Mouse (Mus musculus): Measurements from ENCODE around the gene Ccdc144b. TPM values are rescaled to one million over a fixed set of nuclear protein-coding genes. Genes with fewer than 3 reads are reported as not detected.

The Ccdc144b gene
- total RNA-seq (2021): not detected
- long read RNA-seq: 0 reads

- no peak for DNase-seq (ENCODE audit: low spot score in 2 of 2)
Measured at GRCm38 (mm10) chr3:36053447-36053846, at the start of gene Ccdc144b. Gene Ccdc144b, minus strand, starts transcription at chr3:36053547.

GRCm38 (mm10) chr3:36095371-36095770, 42.0 kb upstream of the Ccdc144b start:
- DNase-seq (ENCODE audit: low spot score in 2 of 2): no peak

DNA sequence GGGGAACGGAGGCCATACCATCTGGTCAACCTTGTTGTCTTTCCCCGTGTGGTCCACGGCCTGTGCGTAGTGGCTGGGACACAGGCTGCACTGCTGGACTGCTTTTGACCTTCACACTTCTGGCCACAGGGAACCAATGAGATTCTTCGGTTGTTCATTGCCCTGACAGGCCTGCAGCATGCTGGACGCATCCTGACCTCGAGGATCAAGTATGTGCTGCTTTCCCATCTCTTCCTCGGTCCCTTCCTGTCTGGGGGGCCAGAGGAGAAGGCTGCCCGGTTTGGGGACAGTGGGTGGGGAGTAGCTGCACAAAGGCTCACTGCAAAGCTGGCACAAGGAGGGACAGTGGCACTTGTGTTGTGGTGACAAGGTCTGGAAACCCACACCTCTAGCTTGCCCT, 34.2 kb upstream of the Ccdc144b start:
- DNase-seq (ENCODE audit: low spot score in 2 of 2): no peak

DNA sequence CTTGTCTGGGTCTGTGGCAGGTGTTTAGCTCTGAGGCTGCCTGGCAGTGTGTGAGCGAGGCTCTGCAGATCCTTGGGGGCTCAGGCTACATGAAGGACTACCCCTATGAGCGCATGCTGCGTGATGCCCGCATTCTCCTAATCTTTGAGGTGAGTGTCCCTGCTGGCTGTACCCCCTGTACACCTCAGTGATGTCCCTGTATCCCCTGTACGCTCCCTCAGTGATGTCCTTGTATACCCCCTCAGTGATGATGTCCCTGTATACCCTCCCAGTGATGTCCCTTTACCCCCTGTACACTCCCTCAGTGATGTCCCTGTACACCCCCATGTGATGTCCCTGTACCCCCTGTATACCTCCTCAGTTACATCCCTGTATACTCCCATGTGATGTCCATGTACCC, 32.0 kb upstream of the Ccdc144b start:
- no peak for DNase-seq (ENCODE audit: low spot score in 2 of 2)

DNA sequence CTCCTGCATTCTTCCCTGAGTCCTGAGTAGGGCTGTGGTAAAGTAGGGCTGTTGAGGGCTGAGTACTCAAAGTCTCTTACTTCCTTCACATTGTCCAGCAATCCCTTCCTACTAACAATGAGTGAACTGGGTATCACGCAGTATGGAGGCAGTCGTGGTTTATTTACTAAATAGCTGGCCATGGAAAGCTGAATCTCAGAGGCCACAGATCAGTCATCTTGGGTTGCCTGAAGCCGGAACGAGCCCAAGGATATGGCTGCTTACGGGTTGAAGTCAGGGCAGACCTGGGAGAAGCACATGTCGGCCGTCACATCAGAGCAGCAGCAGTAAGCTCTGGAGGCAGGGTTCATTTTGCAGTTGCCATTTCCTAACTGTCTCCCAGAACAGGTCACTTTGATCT, 30.0 kb upstream of the Ccdc144b start:
- DNase-seq (ENCODE audit: low spot score in 2 of 2): no peak

DNA sequence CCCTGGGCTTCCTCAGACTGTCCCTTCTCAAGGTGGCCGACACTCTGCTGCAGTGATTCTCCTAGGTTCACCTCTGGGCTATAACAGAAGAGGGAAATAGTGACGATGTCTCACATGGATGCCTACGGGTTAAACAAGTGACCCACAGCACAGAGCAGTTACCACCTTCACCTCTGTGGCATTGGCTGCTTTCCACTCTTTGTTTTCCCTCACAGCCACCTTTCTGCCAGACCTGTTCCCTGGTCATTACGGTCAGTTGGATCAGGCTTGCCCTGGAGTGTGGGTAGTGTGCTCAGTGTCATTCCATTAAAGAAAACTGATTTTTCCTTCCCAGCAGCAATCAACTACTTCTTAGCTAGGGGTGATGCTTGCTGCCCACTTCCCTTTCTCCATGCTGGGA, 29.5 kb upstream of the Ccdc144b start:
- DNase-seq (ENCODE audit: low spot score in 2 of 2): no peak

GRCm38 (mm10) chr3:36080741-36081140, 27.4 kb upstream of the Ccdc144b start:
- no peak for DNase-seq (ENCODE audit: low spot score in 2 of 2)

DNA sequence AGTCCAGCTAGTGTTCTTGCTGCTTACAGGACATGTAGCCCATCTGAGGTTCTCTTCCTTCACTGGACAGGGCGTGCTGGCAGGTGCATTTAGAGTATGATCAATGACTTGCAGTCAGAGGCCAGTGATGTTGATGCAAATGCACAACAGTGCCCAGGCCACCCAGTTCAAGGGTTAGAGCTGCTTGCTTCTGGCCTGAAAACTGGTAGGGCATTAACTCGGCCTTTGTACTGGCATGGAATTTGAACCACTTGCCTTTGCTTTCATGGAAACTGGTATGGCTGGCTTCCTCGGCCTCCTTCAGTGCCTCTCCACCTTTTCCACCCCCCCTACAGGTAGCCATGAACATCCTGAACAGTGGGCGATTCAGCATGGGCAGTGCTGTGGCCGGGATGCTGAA, 26.5 kb upstream of the Ccdc144b start:
- no peak for DNase-seq (ENCODE audit: low spot score in 2 of 2)

- no peak for DNase-seq (ENCODE audit: low spot score in 2 of 2)
Measured at GRCm38 (mm10) chr3:36077386-36077785, 24.0 kb upstream of the Ccdc144b start.

DNA sequence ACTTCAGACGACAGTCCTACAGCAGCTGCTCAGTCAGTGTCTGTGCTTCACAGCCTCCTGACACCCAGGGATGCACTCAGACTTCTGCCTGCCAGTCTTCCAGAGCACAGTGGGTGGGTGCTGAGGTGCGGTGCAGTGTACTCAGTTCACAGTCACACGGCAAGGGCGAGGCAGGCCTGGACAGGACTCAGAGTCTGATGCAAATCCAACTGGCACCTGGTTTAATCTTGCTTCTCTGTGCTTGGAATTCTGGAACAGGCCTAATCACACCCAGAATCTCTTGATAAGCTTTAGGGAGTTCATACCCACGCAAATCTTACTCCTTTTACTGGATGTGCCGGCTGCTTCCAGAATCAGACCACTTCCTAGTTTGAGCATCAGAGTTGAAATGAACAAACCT, 22.1 kb upstream of the Ccdc144b start:
- no peak for DNase-seq (ENCODE audit: low spot score in 2 of 2)

DNA sequence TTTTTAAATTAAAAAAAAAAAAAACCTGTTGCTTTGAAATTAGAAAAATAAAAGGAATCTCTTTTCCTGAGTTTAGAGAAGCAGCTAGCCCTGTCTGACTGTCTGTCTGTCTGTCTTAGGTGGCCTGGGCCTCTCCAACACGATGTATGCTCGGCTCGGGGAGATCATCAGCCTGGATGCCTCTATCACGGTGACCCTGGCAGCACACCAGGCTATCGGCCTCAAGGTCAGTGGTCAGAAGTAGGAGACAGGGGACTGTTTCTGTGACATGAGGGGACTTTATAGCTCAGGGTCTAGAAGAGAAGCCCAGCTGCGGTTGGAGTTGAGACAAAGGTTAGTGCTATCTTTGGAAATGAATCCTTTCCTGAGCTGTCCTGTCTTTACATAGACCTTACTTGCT, 20.9 kb upstream of the Ccdc144b start:
- no peak for DNase-seq (ENCODE audit: low spot score in 2 of 2)

- DNase-seq (ENCODE audit: low spot score in 2 of 2): peak in 1 of 2 experiments; percentile 30
Measured at GRCm38 (mm10) chr3:36071047-36071446, 17.7 kb upstream of the Ccdc144b start.

DNA sequence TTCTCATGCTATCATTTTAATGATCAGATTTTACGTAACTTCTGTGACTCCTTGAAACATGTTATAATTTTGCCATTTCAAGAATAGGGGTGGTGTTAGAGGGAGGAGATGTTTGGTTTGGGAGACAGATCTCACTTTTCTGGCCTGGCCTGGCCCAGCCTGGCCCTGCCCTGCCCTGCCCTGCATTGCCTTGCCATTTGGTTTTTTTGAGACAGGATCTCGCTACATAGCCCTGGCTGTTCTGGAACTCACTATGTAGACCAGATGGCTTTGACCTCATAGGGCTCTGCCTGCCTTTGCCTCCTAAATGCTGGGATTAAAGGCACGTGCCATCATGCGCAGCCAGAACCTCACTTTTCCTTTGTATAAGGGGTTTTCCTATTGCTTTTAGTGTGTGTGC, 17.1 kb upstream of the Ccdc144b start:
- no peak for DNase-seq (ENCODE audit: low spot score in 2 of 2)

DNA sequence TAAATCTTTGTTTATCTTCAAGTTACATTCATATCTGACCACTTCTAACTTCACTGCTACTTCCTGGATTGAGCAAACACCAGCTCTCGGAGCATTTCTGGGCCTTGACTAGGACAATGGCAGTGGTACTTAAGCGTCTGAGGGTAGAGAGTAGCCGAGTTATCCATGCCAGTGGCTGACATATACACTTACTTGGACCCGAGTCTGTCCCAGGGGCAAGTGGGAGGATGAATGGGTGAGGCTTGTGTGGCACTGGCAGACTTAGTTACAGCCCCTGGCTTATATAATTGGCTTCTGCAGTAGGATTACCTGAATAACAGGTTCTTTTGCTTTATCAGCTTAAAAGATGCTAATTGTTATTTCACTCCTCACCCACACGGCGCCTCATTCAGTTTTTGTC, 14.4 kb upstream of the Ccdc144b start:
- DNase-seq (ENCODE audit: low spot score in 2 of 2): no peak

- peak; percentile 95 to 97 for DNase-seq (ENCODE audit: low spot score in 2 of 2)
Measured at GRCm38 (mm10) chr3:36065843-36066651, 12.7 kb upstream of the Ccdc144b start, which contains the start of gene Acad9. Gene Acad9, plus strand, starts transcription at chr3:36065979.

DNA sequence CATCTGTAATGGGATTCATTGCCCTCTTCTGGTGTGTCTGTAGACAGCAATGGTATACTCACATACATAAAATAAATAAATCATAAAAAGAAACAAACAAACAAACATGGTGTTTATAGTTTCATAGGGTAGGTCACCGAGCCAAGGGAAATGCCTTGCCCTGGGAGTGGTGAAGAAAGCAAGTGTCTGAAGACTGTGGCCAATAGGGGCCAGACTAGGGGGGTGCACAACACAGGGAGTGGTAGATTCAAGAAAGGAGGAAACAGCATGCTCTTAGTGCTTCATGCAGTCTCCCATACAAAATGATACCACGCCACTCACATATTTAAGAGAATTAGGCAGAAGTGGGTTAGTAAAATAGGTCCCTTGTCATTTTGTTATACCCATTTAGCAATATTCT, 11.8 kb upstream of the Ccdc144b start:
- no peak for DNase-seq (ENCODE audit: low spot score in 2 of 2)

- DNase-seq (ENCODE audit: low spot score in 2 of 2): no peak
Measured at GRCm38 (mm10) chr3:36064592-36065061, 11.3 kb upstream of the Ccdc144b start.

GRCm38 (mm10) chr3:36060096-36060850, 6.9 kb upstream of the Ccdc144b start:
- peak in 1 of 2 experiments; percentile 65 for DNase-seq (ENCODE audit: low spot score in 2 of 2)

- DNase-seq (ENCODE audit: low spot score in 2 of 2): no peak
Measured at GRCm38 (mm10) chr3:36049106-36049505, 4.2 kb downstream of the Ccdc144b start.

DNA sequence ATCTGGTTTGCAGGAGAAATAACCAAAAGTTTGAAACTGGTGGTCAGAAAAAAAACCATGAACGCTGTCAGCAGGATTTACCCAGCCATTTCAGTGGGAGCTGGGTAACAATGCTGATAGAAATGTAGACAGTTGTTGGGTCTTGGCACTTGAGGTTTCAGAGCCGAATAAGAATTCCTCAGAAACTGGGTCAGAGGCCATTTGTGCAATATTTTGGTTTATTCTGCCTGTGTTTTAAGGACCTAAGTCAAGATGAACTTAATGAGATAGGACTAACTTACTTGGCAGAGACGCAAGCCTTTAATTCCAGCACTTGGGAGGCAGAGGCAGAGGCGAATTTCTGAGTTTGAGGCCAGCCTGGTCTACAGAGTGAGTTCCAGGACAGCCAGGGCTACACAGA, 8.3 kb downstream of the Ccdc144b start:
- no peak for DNase-seq (ENCODE audit: low spot score in 2 of 2)

- no peak for DNase-seq (ENCODE audit: low spot score in 2 of 2)
Measured at GRCm38 (mm10) chr3:36044520-36044919, 8.8 kb downstream of the Ccdc144b start.
